Mouse (Mus musculus) stomach, embryonic 14.5 days (tissue): ENCODE results near the gene Zfp384. TPM values are rescaled to one million over a fixed set of nuclear protein-coding genes. Genes with fewer than 3 reads are reported as not detected.

ENCODE experiments used
- ATAC-seq: fragments of 200-750 bp; cut with Nextera tagmentation; 2 replicates; pipeline ENCODE4 v1.8.0; 2017; ENCODE audit warnings: low read depth, moderate TSS enrichment; ENCODE audit not compliant: insufficient number of reproducible peaks, insufficient read depth, low FRiP score
- H3K27ac ChIP-seq: fragments of 300-500 bp; sonication (generic); 2 replicates; pipeline ENCODE4 v1.5.1; 2014; ENCODE audit warnings: mild to moderate bottlenecking, low read length, moderate library complexity, mixed read lengths
- H3K27me3 ChIP-seq: fragments of 300-500 bp; sonication (generic); 2 replicates; pipeline ENCODE4 v1.6.1; 2014; ENCODE audit warnings: low read length, control low read depth, mixed read lengths; ENCODE audit not compliant: control insufficient read depth, insufficient read depth
- H3K36me3 ChIP-seq: fragments of 300-500 bp; sonication (generic); 2 replicates; pipeline ENCODE4 v1.6.1; 2014; ENCODE audit warnings: mild to moderate bottlenecking, control low read depth, low read length, moderate library complexity, mixed read lengths; ENCODE audit not compliant: control insufficient read depth, insufficient read depth
- H3K4me1 ChIP-seq: fragments of 300-500 bp; sonication (generic); 2 replicates; pipeline ENCODE4 v1.6.1; 2014; ENCODE audit warnings: low read length, control low read depth, mixed read lengths; ENCODE audit not compliant: control insufficient read depth, insufficient read depth
- H3K4me2 ChIP-seq: fragments of 300-500 bp; sonication (generic); replicated peaks from 2 replicates; pipeline ENCODE4 v1.6.1; 2014; ENCODE audit warnings: low read depth, low read length, control low read depth
- H3K4me3 ChIP-seq: fragments of 300-500 bp; sonication (generic); 2 replicates; pipeline ENCODE4 v1.5.1; 2014; ENCODE audit warnings: low read depth, low read length, control low read depth
- H3K9ac ChIP-seq: fragments of 300-500 bp; sonication (generic); replicated peaks from 2 replicates; pipeline ENCODE4 v1.6.1; 2014; ENCODE audit warnings: low read depth, mild to moderate bottlenecking, control low read depth, low read length, moderate library complexity, mixed read lengths
- H3K9me3 ChIP-seq: fragments of 300-500 bp; sonication (generic); 2 replicates; pipeline ENCODE4 v1.6.1; 2016; ENCODE audit warnings: low read depth, low read length, control low read depth; ENCODE audit not compliant: control insufficient read depth
- WGBS: fragments of 180-500 bp; shearing (Covaris S2); extraction: QIAGEN DNeasy Blood & Tissue Kit; methylation state at CpG from one replicate; pipeline ENCODE4 v1.1.7; 2014; 5-methylcytosine and 5-hydroxymethylcytosine counted together
- polyA plus RNA-seq: library from polyadenylated mRNA; unstranded; fragments of >200 nt; fragmentation: Nextera tagmentation; extraction: Ambion mirVana; gene quantifications from 2 replicates; pipeline ENCODE4 v1.2.1, GENCODE M21; 2014

The Zfp384 gene
- 15.1 and 15.7 TPM in 2 replicates for polyA plus RNA-seq

DNA sequence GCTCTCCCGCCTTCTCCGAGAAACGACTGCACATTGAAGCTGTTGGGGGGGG is at the start of gene Zfp384:
TSS of gene Zfp384 (plus strand) at position 17 of the 52 bp plus-strand sequence.
- Histone ChIP-seq H3K9me3 (no peaks in the 10 kb centered on the region), H3K9ac (peak within 1 kb of the TSS; percentile 95), H3K27me3 (no peaks in the 10 kb centered on the region), H3K36me3 (peaks cover 25% of the 10 kb centered on the region; the same call in 1 of the 2 replicates), H3K4me1 (peaks cover 13% of the 10 kb centered on the region; the same call in 1 of the 2 replicates), H3K27ac (peak within 1 kb of the TSS; percentile 99), H3K4me2 (peak within 1 kb of the TSS; percentile 67), H3K4me3 (peak within 1 kb of the TSS; percentile 70)
- ATAC-seq, result no peak
- WGBS, result 0% methylated on average over 3 of the region's 3 CpGs

- H3K27me3 ChIP-seq, result no peaks in the 10 kb centered on the region
- no peak overlapping the region for H3K4me3 ChIP-seq
- H3K4me2 ChIP-seq, result no peak overlapping the region
- no peak for ATAC-seq
- H3K4me1 ChIP-seq, result peaks cover 6% of the 10 kb centered on the region; the same call in 1 of the 2 replicates
- peaks cover 46% of the 10 kb centered on the region for H3K36me3 ChIP-seq
- no peak overlapping the region for H3K9ac ChIP-seq
- no peaks in the 10 kb centered on the region for H3K9me3 ChIP-seq
- no peak overlapping the region for H3K27ac ChIP-seq
- 95% methylated on average over 13 of the region's 13 CpGs for WGBS
Measured at GRCm38 (mm10) chr6:124959960-124960359, 49.0 kb upstream of the Zfp384 start.

GRCm38 (mm10) chr6:124961021-124961420 is 47.9 kb upstream of the Zfp384 start:
- Histone ChIP-seq H3K4me1 (peaks cover 7% of the 10 kb centered on the region; the same call in 1 of the 2 replicates), H3K27ac (no peak overlapping the region), H3K27me3 (no peaks in the 10 kb centered on the region), H3K9ac (no peak overlapping the region), H3K9me3 (no peaks in the 10 kb centered on the region), H3K36me3 (peaks cover 45% of the 10 kb centered on the region), H3K4me3 (no peak overlapping the region), H3K4me2 (no peak overlapping the region)
- 90% methylated on average over 12 of the region's 12 CpGs for WGBS
- ATAC-seq, result no peak

DNA sequence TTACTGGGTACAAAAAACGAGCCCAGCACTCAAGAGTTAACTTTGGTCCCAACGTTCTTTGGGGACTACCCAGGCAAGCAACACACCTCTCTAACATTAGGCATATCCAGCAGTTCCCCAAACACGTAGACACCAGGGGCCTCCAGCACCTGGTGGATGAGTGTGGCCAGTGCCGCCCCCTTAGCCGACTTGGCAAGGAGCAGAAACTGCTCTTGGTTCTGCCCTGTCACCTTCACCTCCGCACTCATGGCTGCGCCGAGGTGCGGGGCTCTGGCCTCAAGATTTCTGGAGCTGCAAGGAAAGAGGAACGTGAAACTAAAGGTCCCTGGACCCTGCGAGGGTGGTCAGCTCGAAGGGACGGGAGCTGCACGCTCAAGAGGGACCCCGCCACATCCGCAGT is 44.3 kb upstream of the Zfp384 start:
- H3K9ac ChIP-seq, result peak overlapping the region; percentile 22; the same call in 1 of the 2 replicates
- no peak for ATAC-seq
- peaks cover 30% of the 10 kb centered on the region for H3K36me3 ChIP-seq
- peaks cover 9% of the 10 kb centered on the region; the same call in 1 of the 2 replicates for H3K4me1 ChIP-seq
- peaks cover 7% of the 10 kb centered on the region; the same call in 1 of the 2 replicates for H3K9me3 ChIP-seq
- no peaks in the 10 kb centered on the region for H3K27me3 ChIP-seq
- peak overlapping the region; percentile 88 for H3K27ac ChIP-seq
- H3K4me3 ChIP-seq, result peak overlapping the region; percentile 70
- WGBS, result 31% methylated on average over 16 of the region's 16 CpGs
- H3K4me2 ChIP-seq, result peak overlapping the region; percentile 95

- Histone ChIP-seq H3K27me3 (no peaks in the 10 kb centered on the region), H3K4me2 (peak within 1 kb of the TSS; percentile 95), H3K4me1 (peaks cover 9% of the 10 kb centered on the region; the same call in 1 of the 2 replicates), H3K4me3 (peak within 1 kb of the TSS; percentile 70), H3K9me3 (peaks cover 7% of the 10 kb centered on the region; the same call in 1 of the 2 replicates), H3K9ac (peak within 1 kb of the TSS; percentile 74), H3K36me3 (peaks cover 24% of the 10 kb centered on the region), H3K27ac (peak within 1 kb of the TSS; percentile 88)
- WGBS, result under 1% methylated on average over 68 of the region's 68 CpGs
- peak; percentile 95 for ATAC-seq
Measured at GRCm38 (mm10) chr6:124965088-124965719, 43.7 kb upstream of the Zfp384 start, which contains the start of gene Cops7a. Gene Cops7a, minus strand, starts transcription at chr6:124965538.

- WGBS, result 14% methylated on average over 15 of the region's 15 CpGs
Measured at GRCm38 (mm10) chr6:124965747-124966146, 43.2 kb upstream of the Zfp384 start.

DNA sequence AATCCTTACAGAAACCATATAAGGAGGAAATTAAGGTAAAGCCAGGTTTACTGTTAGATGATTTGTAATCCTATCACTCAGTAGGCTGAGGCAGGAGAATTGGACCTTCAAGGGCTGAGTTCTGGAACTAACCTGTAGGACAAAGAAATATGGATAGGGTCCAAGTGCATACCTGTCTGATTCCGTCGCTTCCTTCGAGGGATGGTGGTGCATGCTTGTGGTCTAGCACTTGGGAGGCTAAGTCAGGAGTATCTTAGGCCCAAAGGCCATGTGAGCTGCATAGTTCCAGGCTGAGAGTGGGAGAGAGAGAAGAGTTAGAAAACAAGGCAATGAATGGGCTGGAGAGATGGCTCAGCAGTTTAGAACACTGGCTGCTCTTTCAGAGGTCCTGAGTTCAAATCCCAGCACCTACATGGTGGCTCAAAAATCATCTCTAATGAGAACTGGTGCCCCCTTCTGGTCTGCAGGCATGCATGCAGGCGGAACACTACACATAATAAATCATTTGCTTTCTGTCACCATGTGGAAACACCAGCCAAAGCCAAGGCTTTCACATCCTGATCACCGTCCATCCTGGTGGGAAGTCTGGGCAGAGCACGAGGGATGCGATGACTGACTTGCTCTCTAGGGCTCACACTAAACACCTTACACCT is 42.4 kb upstream of the Zfp384 start:
- Histone ChIP-seq H3K4me3 (peak overlapping the region; percentile 70), H3K27ac (no peak overlapping the region), H3K27me3 (no peaks in the 10 kb centered on the region), H3K4me1 (peaks cover 9% of the 10 kb centered on the region; the same call in 1 of the 2 replicates), H3K36me3 (peaks cover 12% of the 10 kb centered on the region; the same call in 1 of the 2 replicates), H3K9ac (no peak overlapping the region), H3K4me2 (peak overlapping the region; percentile 95), H3K9me3 (peaks cover 7% of the 10 kb centered on the region; the same call in 1 of the 2 replicates)
- 94% methylated on average over 7 of the region's 7 CpGs for WGBS
- no peak for ATAC-seq

More at GRCm38 (mm10) chr6:124965747-124966146, 43.2 kb upstream of the Zfp384 start:
- peaks cover 19% of the 10 kb centered on the region for H3K36me3 ChIP-seq
- no peaks in the 10 kb centered on the region for H3K27me3 ChIP-seq
- ATAC-seq, result no peak
- H3K9me3 ChIP-seq, result peaks cover 7% of the 10 kb centered on the region; the same call in 1 of the 2 replicates
- H3K9ac ChIP-seq, result peak overlapping the region; percentile 74
- H3K27ac ChIP-seq, result peak overlapping the region; percentile 88
- H3K4me1 ChIP-seq, result peaks cover 9% of the 10 kb centered on the region; the same call in 1 of the 2 replicates
- peak overlapping the region; percentile 95 for H3K4me2 ChIP-seq
- H3K4me3 ChIP-seq, result peak overlapping the region; percentile 70

DNA sequence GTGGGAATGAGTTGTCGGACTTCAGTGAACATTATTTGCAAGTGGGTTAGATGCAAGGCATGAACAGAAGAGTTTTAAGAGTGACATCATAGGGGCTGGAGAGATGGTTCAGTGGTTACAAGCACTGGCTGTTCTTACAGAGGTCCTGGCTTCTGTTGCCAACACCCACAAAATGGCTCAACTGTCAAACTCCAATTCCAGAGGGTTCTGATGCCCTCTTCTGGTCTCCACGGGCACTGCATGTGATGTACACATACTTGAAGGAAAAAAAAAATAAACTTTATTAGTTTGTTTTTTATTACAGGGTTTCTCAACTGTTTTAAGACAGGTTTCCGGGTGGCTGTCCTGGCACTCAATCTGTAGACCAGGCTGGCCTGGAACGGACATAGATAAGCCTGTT is 41.2 kb upstream of the Zfp384 start:
- Histone ChIP-seq H3K9me3 (peaks cover 7% of the 10 kb centered on the region; the same call in 1 of the 2 replicates), H3K4me2 (no peak overlapping the region), H3K27ac (no peak overlapping the region), H3K4me3 (no peak overlapping the region), H3K36me3 (peaks cover 2% of the 10 kb centered on the region; the same call in 1 of the 2 replicates), H3K27me3 (no peaks in the 10 kb centered on the region), H3K4me1 (peaks cover 9% of the 10 kb centered on the region; the same call in 1 of the 2 replicates), H3K9ac (no peak overlapping the region)
- 66% methylated on average over 4 of the region's 4 CpGs for WGBS
- no peak for ATAC-seq
